Mouse (Mus musculus): ENCODE data around the gene Ylpm1.

The Ylpm1 gene

GRCm38 (mm10) chr12:84996083-84996496, at the start of gene Ylpm1:
TSS of gene Ylpm1 (plus strand) at chr12:84996321.
- peak; percentile 98 for DNase-seq

GRCm38 (mm10) chr12:84947894-84948583, 48.1 kb upstream of the Ylpm1 start:
- DNase-seq = peak; percentile 66

DNA sequence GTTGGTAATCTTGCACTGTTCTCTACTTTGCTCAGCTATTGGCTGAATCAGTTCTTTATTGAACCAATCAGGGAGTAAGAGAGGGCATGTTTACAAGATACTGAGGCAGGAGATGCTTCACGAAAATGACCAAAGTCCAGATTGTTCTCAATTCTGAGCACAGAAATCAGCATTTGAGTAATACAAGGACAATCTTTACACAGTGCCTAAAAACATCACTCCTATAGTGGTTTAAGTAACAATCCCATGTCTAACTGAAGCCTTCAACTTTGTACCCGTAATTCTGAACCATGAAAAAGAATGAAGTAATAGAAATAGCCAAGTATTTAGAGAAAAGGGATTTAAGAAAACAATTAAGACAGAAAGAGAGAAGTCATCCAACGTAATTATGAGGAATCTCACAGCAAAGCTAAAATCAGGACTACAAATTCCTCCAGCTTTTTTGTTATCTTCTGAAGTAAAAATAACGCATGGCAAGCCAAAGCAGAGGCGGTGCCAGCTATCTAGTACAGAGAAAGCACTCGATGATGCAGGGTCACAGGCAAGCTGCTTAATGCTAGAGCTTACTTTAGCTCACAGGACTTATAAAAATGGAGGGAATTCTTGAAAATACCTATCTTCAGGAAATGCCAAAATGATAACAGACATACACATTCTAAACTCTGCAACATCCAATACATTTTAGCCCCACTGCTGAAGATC, 47.4 kb upstream of the Ylpm1 start:
- no peak for DNase-seq

GRCm38 (mm10) chr12:84950763-84951162, 45.4 kb upstream of the Ylpm1 start:
- no peak for DNase-seq

DNA sequence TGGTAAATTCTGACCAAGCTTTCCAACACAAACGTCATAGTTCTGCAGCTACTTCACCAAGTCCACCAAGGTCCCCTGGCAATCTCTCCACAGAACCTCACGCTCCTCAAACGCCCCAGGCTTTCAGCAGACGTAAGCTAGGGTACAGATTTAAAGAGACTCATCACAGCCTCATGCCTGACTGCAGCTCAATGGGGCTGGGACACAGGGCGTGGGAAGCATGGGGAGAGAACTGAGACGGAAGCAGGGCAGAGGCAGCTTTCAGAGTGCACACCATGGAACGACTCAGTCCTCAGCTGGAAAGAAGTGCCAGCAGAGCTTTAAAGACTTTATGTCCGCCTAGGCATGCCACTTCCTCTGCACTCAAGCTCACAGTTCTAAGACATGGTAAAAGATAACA, 44.6 kb upstream of the Ylpm1 start:
- no peak for DNase-seq

GRCm38 (mm10) chr12:84952351-84952750, 43.8 kb upstream of the Ylpm1 start:
- DNase-seq = no peak

DNA sequence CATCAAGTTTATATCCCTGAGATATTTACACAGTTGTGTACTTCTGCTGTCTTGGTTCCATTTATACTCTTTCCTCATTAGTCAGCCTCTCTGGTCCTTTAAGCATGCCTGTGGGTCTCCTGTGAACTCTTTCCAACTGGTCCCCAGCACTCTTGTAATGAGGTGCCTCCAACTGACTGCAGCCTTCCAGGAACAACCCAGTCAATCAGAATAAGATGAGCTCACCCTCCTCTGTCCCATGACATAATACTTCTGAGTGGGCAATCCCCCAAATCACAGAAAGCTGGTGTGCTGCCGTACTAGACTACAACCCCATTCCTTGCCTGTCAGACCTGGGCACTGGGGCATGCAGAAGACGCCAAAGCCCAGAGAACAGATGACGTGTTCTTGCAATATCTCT, 39.8 kb upstream of the Ylpm1 start:
- DNase-seq = no peak

- no peak for DNase-seq
These were observed 37.2 kb upstream of the Ylpm1 start for GRCm38 (mm10) chr12:84958794-84959356.

DNA sequence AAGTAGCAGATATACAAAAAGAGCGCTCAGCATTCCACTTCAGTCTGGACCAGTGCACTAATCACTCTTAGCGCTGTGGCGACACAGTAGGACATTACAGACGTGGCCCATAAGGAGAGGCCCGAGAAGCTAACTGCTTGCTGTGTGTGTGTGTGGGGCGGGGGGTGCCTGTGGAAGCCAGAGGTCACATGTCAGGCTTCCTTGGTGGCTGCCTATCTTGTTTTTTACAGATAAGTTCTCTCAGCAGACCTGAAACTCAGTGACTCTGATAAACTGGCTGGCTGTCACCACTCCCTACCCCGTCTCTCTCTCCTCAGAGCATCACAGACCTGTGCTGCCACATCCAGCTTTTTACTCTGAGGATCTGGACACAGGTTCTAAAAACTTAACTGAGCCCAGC, 33.5 kb upstream of the Ylpm1 start:
- DNase-seq = no peak

DNA sequence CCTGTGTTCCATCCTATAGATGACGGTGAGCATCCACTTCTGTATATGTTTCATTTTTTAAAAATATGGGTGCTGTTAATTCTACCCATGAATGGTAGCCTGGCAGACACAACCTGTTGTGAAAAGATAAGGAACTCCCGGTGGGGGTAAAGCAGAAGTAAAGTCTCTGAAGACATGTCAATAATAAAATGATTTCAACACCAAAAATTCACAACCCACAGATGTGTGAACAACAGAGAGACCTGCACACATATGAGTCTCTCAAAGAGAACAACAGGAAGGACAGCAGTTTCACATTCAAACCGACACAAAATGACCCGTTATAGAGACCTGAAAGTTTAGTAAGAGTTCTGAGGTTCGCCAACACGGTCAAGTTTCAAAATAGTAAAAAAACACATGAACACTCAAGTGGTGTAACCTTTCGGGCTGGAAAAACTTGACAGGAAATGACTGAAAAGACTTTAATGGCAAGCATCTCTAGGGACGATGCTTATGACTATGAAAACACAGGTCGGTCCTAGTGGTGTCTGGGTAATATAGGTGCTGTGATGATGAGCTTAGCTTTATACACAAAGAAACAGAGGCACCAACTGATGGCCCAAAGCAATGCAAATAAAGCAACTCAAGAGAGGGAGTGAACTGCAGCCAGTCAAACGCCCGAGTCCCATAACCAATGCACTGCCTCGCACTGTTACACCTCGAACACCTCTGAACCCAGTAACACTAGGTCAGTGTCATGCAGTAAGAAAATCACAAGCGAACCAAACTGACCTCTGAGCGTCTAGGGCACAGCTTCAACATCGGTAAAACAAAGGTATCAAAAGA, 27.1 kb upstream of the Ylpm1 start:
- DNase-seq = no peak

GRCm38 (mm10) chr12:84969656-84970427, 26.3 kb upstream of the Ylpm1 start:
- no peak for DNase-seq

- peak; percentile 82 for DNase-seq
These were observed 25.6 kb upstream of the Ylpm1 start, which contains the start of the genes Fcf1 and Arel1 for GRCm38 (mm10) chr12:84970428-84971096. TSS of gene Fcf1 (plus strand) at chr12:84970897. TSS of gene Arel1 (minus strand) at chr12:84970900.

GRCm38 (mm10) chr12:84979264-84979862, 16.8 kb upstream of the Ylpm1 start:
- DNase-seq = no peak

- no peak for DNase-seq
These were observed 6.7 kb upstream of the Ylpm1 start for GRCm38 (mm10) chr12:84989456-84989855.

GRCm38 (mm10) chr12:84995112-84995761, 884 bp upstream of the Ylpm1 start:
- DNase-seq = no peak

DNA sequence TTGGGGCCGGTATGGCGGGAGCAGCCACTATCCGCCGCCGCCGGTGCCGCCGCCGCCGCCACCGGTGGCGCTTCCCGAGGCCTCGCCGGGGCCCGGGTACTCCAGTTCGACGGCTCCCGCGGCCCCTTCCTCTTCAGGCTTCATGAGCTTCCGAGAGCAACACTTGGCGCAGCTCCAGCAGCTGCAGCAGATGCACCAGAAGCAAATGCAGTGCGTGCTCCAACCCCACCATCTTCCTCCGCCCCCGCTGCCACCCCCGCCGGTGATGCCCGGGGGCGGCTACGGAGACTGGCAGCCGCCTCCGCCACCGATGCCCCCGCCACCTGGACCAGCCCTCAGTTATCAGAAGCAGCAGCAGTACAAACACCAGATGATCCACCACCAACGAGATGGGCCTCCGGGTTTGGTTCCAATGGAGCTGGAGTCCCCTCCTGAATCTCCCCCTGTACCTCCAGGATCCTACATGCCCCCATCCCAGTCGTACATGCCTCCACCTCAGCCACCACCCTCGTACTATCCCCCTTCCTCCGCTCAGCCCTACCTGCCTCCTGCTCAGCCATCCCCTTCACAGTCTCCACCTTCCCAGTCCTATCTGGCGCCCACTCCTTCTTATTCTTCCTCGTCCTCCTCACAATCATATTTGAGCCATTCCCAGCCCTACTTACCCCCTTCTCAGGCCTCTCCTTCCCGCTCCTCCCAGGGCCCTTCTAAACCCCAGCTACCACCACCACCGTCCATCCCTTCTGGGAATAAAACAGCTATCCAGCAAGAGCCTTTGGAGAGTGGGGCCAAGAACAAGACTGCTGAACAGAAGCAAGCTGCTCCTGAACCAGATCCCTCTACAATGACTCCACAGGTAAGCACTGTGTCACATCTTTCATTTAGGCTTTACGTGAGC, 629 bp downstream of the Ylpm1 start:
- peak; percentile 18 for DNase-seq

GRCm38 (mm10) chr12:84999053-84999452, 2.9 kb downstream of the Ylpm1 start:
- DNase-seq = no peak

- no peak for DNase-seq
These were observed 10.1 kb downstream of the Ylpm1 start for GRCm38 (mm10) chr12:85006206-85006605.

- no peak for DNase-seq
These were observed 10.9 kb downstream of the Ylpm1 start for GRCm38 (mm10) chr12:85007021-85007420.

DNA sequence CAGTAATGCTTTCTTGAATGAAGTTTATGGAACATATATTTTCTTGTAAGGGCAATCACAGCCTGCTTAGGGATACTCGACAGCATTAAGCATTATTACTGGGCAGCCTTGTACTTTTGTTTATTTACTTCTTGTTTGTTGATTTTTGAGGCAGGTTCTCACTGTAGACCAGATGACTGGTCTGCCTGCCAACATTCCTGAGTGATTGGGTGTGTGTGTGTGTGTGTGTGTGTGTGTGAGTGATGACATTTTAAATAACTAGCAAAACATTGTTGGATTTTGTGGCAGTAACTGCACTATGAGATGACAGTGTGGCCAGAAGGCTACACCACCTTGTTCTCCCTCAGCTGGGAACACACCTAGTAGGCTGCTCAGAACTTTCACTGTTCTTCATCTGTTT, 13.7 kb downstream of the Ylpm1 start:
- no peak for DNase-seq
